Mouse (Mus musculus): ENCODE results near the gene Cd1d1.
"Not testable (repeated sequence)": the region's sequence is repeated elsewhere in the genome, so short reads cannot be mapped to it uniquely, and the experiment has no call there.

The Cd1d1 gene

GRCm38 (mm10) chr3:86999415-86999740 is at the start of gene Cd1d1:
Cd1d1 (minus strand) TSS chr3:86999441.
- no peak for DNase-seq

- DNase-seq: no peak
Measured at GRCm38 (mm10) chr3:87047801-87048200, 48.6 kb upstream of the Cd1d1 start.

GRCm38 (mm10) chr3:87041733-87042132 is 42.5 kb upstream of the Cd1d1 start:
- no peak for DNase-seq

- DNase-seq: no peak
Measured at GRCm38 (mm10) chr3:87038500-87038899, 39.3 kb upstream of the Cd1d1 start.

- DNase-seq: no peak
Measured at GRCm38 (mm10) chr3:87034061-87034460, 34.8 kb upstream of the Cd1d1 start.

- peak; percentile 79 for DNase-seq
Measured at GRCm38 (mm10) chr3:87033357-87033756, 34.1 kb upstream of the Cd1d1 start.

- DNase-seq: peak; percentile 76
Measured at GRCm38 (mm10) chr3:87030855-87031254, 31.6 kb upstream of the Cd1d1 start.

GRCm38 (mm10) chr3:87017707-87018106 is 18.5 kb upstream of the Cd1d1 start:
- no peak for DNase-seq

GRCm38 (mm10) chr3:87017001-87017400 is 17.8 kb upstream of the Cd1d1 start:
- no peak for DNase-seq

- DNase-seq: no peak
Measured at GRCm38 (mm10) chr3:87015931-87016330, 16.7 kb upstream of the Cd1d1 start.

GRCm38 (mm10) chr3:87012406-87012805 is 13.2 kb upstream of the Cd1d1 start:
- not testable (repeated sequence) for DNase-seq

GRCm38 (mm10) chr3:87008281-87008680 is 9.0 kb upstream of the Cd1d1 start:
- not testable (repeated sequence) for DNase-seq

GRCm38 (mm10) chr3:87000676-87001075 is 1.4 kb upstream of the Cd1d1 start:
- no peak for DNase-seq

- DNase-seq: peak; percentile 42
Measured at GRCm38 (mm10) chr3:87000051-87000450, 810 bp upstream of the Cd1d1 start.

- DNase-seq: peak; percentile 86
Measured at GRCm38 (mm10) chr3:86998433-86999414, 517 bp downstream of the Cd1d1 start.

GRCm38 (mm10) chr3:86996111-86996510 is 3.1 kb downstream of the Cd1d1 start:
- no peak for DNase-seq

GRCm38 (mm10) chr3:86995381-86995780 is 3.9 kb downstream of the Cd1d1 start:
- no peak for DNase-seq

- not testable (repeated sequence) for DNase-seq
Measured at GRCm38 (mm10) chr3:86986969-86987368, 12.3 kb downstream of the Cd1d1 start.

GRCm38 (mm10) chr3:86986490-86986889 is 12.8 kb downstream of the Cd1d1 start:
- DNase-seq: peak; percentile 57

GRCm38 (mm10) chr3:86983382-86983781 is 15.9 kb downstream of the Cd1d1 start:
- no peak for DNase-seq

GRCm38 (mm10) chr3:86976546-86976945 is 22.7 kb downstream of the Cd1d1 start:
- peak; percentile 67 for DNase-seq

- no peak for DNase-seq
Measured at GRCm38 (mm10) chr3:86975150-86975549, 24.1 kb downstream of the Cd1d1 start.

- DNase-seq: no peak
Measured at GRCm38 (mm10) chr3:86962665-86963435, 36.4 kb downstream of the Cd1d1 start.

GRCm38 (mm10) chr3:86961395-86961669 is 37.9 kb downstream of the Cd1d1 start:
- peak; percentile 61 for DNase-seq
